Mouse (Mus musculus): ENCODE results near the gene Sap30l. TPM values are rescaled to one million over a fixed set of nuclear protein-coding genes. Genes with fewer than 3 reads are reported as not detected.
A peak's percentile ranks its signal among the peaks of the same experiment; 100 is the strongest.

Gene Sap30l
- polyA plus RNA-seq, 1 experiment from 2014 or later, result 6.6 TPM

- Histone ChIP-seq H3K9me3 (replicated peaks; ENCODE audit: control insufficient read depth, low read length) (no peaks in the 10 kb centered on the region), H3K27ac (ENCODE audit: low read length) (no peak within 1 kb of the TSS), H3K9ac (ENCODE audit: low read length) (no peak within 1 kb of the TSS), H3K36me3 (ENCODE audit: control insufficient read depth, insufficient read depth, low read length) (no peaks in the 10 kb centered on the region), H3K4me3 (replicated peaks; ENCODE audit: low read length) (no peak within 1 kb of the TSS; the same call in 1 of the 2 replicates), H3K4me1 (ENCODE audit: control insufficient read depth, insufficient read depth, low read length) (peaks cover 22% of the 10 kb centered on the region), H3K4me2 (ENCODE audit: low read depth, low read length) (no peak within 1 kb of the TSS), H3K27me3 (ENCODE audit: control insufficient read depth, insufficient read depth, low read length) (peaks cover 94% of the 10 kb centered on the region)
- 36% methylated on average over 23 of the region's 23 CpGs for WGBS
- no peak for ATAC-seq (ENCODE audit: insufficient read depth, low FRiP score)
These were observed 31.2 kb downstream of the Sap30l start, which contains the start of gene Hand1 for GRCm38 (mm10) chr11:57832552-57833201. TSS of gene Hand1 (minus strand) at chr11:57832818.

GRCm38 (mm10) chr11:57833296-57833977 is 32.0 kb downstream of the Sap30l start:
- H3K27ac ChIP-seq (ENCODE audit: low read length), result no peak overlapping the region
- no peak overlapping the region for H3K4me2 ChIP-seq (ENCODE audit: low read depth, low read length)
- peaks cover 16% of the 10 kb centered on the region for H3K4me1 ChIP-seq (ENCODE audit: control insufficient read depth, insufficient read depth, low read length)
- WGBS, result 14% methylated on average over 30 of the region's 30 CpGs
- peaks cover 90% of the 10 kb centered on the region for H3K27me3 ChIP-seq (ENCODE audit: control insufficient read depth, insufficient read depth, low read length)
- H3K4me3 ChIP-seq (replicated peaks; ENCODE audit: low read length), result no peak overlapping the region; the same call in 1 of the 2 replicates
- no peak overlapping the region for H3K9ac ChIP-seq (ENCODE audit: low read length)
- ATAC-seq (ENCODE audit: insufficient read depth, low FRiP score), result no peak
- no peaks in the 10 kb centered on the region for H3K36me3 ChIP-seq (ENCODE audit: control insufficient read depth, insufficient read depth, low read length)
- no peaks in the 10 kb centered on the region for H3K9me3 ChIP-seq (replicated peaks; ENCODE audit: control insufficient read depth, low read length)

GRCm38 (mm10) chr11:57834031-57834430 is 32.6 kb downstream of the Sap30l start:
- Histone ChIP-seq H3K36me3 (ENCODE audit: control insufficient read depth, insufficient read depth, low read length) (no peaks in the 10 kb centered on the region), H3K9me3 (replicated peaks; ENCODE audit: control insufficient read depth, low read length) (no peaks in the 10 kb centered on the region), H3K4me1 (ENCODE audit: control insufficient read depth, insufficient read depth, low read length) (peaks cover 16% of the 10 kb centered on the region), H3K4me2 (ENCODE audit: low read depth, low read length) (no peak overlapping the region), H3K27ac (ENCODE audit: low read length) (no peak overlapping the region), H3K27me3 (ENCODE audit: control insufficient read depth, insufficient read depth, low read length) (peaks cover 88% of the 10 kb centered on the region), H3K4me3 (replicated peaks; ENCODE audit: low read length) (no peak overlapping the region; the same call in 1 of the 2 replicates), H3K9ac (ENCODE audit: low read length) (no peak overlapping the region)
- no peak for ATAC-seq (ENCODE audit: insufficient read depth, low FRiP score)
- WGBS, result 24% methylated on average over 6 of the region's 6 CpGs

GRCm38 (mm10) chr11:57835331-57835730 is 33.9 kb downstream of the Sap30l start:
- H3K9me3 ChIP-seq (replicated peaks; ENCODE audit: control insufficient read depth, low read length), result no peaks in the 10 kb centered on the region
- WGBS, result 27% methylated on average over 2 of the region's 2 CpGs
- peaks cover 14% of the 10 kb centered on the region; the same call in 1 of the 2 replicates for H3K4me1 ChIP-seq (ENCODE audit: control insufficient read depth, insufficient read depth, low read length)
- no peak overlapping the region for H3K4me3 ChIP-seq (replicated peaks; ENCODE audit: low read length)
- no peak overlapping the region for H3K4me2 ChIP-seq (ENCODE audit: low read depth, low read length)
- H3K27me3 ChIP-seq (ENCODE audit: control insufficient read depth, insufficient read depth, low read length), result peaks cover 76% of the 10 kb centered on the region
- no peak for ATAC-seq (ENCODE audit: insufficient read depth, low FRiP score)
- H3K27ac ChIP-seq (ENCODE audit: low read length), result no peak overlapping the region
- no peaks in the 10 kb centered on the region for H3K36me3 ChIP-seq (ENCODE audit: control insufficient read depth, insufficient read depth, low read length)
- H3K9ac ChIP-seq (ENCODE audit: low read length), result no peak overlapping the region

- no peak overlapping the region for H3K4me2 ChIP-seq (ENCODE audit: low read depth, low read length)
- H3K4me3 ChIP-seq (replicated peaks; ENCODE audit: low read length), result no peak overlapping the region
- peaks cover 14% of the 10 kb centered on the region; the same call in 1 of the 2 replicates for H3K4me1 ChIP-seq (ENCODE audit: control insufficient read depth, insufficient read depth, low read length)
- H3K9me3 ChIP-seq (replicated peaks; ENCODE audit: control insufficient read depth, low read length), result no peaks in the 10 kb centered on the region
- H3K9ac ChIP-seq (ENCODE audit: low read length), result no peak overlapping the region
- ATAC-seq (ENCODE audit: insufficient read depth, low FRiP score), result no peak
- H3K27me3 ChIP-seq (ENCODE audit: control insufficient read depth, insufficient read depth, low read length), result peaks cover 77% of the 10 kb centered on the region
- WGBS, result 36% methylated on average over 3 of the region's 3 CpGs
- H3K27ac ChIP-seq (ENCODE audit: low read length), result no peak overlapping the region
- H3K36me3 ChIP-seq (ENCODE audit: control insufficient read depth, insufficient read depth, low read length), result no peaks in the 10 kb centered on the region
These were observed 34.5 kb downstream of the Sap30l start for GRCm38 (mm10) chr11:57835931-57836330.

GRCm38 (mm10) chr11:57836401-57836800 is 35.0 kb downstream of the Sap30l start:
- no peaks in the 10 kb centered on the region for H3K36me3 ChIP-seq (ENCODE audit: control insufficient read depth, insufficient read depth, low read length)
- no peak overlapping the region for H3K4me2 ChIP-seq (ENCODE audit: low read depth, low read length)
- H3K9ac ChIP-seq (ENCODE audit: low read length), result no peak overlapping the region
- WGBS, result 20% methylated on average over 9 of the region's 9 CpGs
- H3K27me3 ChIP-seq (ENCODE audit: control insufficient read depth, insufficient read depth, low read length), result peaks cover 76% of the 10 kb centered on the region
- no peak overlapping the region for H3K27ac ChIP-seq (ENCODE audit: low read length)
- peaks cover 14% of the 10 kb centered on the region; the same call in 1 of the 2 replicates for H3K4me1 ChIP-seq (ENCODE audit: control insufficient read depth, insufficient read depth, low read length)
- H3K9me3 ChIP-seq (replicated peaks; ENCODE audit: control insufficient read depth, low read length), result no peaks in the 10 kb centered on the region
- H3K4me3 ChIP-seq (replicated peaks; ENCODE audit: low read length), result no peak overlapping the region
- ATAC-seq (ENCODE audit: insufficient read depth, low FRiP score), result no peak

- 3% methylated on average over 38 of the region's 38 CpGs for WGBS
- Histone ChIP-seq H3K4me3 (replicated peaks; ENCODE audit: low read length) (peak overlapping the region; percentile 5; the same call in 1 of the 2 replicates), H3K27me3 (ENCODE audit: control insufficient read depth, insufficient read depth, low read length) (peaks cover 71% of the 10 kb centered on the region), H3K9me3 (replicated peaks; ENCODE audit: control insufficient read depth, low read length) (no peaks in the 10 kb centered on the region), H3K4me1 (ENCODE audit: control insufficient read depth, insufficient read depth, low read length) (peaks cover 14% of the 10 kb centered on the region; the same call in 1 of the 2 replicates), H3K36me3 (ENCODE audit: control insufficient read depth, insufficient read depth, low read length) (no peaks in the 10 kb centered on the region), H3K4me2 (ENCODE audit: low read depth, low read length) (peak overlapping the region; percentile 37), H3K27ac (ENCODE audit: low read length) (no peak overlapping the region), H3K9ac (ENCODE audit: low read length) (no peak overlapping the region)
- no peak for ATAC-seq (ENCODE audit: insufficient read depth, low FRiP score)
These were observed 35.6 kb downstream of the Sap30l start for GRCm38 (mm10) chr11:57836872-57837680.

- no peak overlapping the region for H3K27ac ChIP-seq (ENCODE audit: low read length)
- peaks cover 61% of the 10 kb centered on the region for H3K27me3 ChIP-seq (ENCODE audit: control insufficient read depth, insufficient read depth, low read length)
- ATAC-seq (ENCODE audit: insufficient read depth, low FRiP score), result no peak
- no peaks in the 10 kb centered on the region for H3K9me3 ChIP-seq (replicated peaks; ENCODE audit: control insufficient read depth, low read length)
- H3K9ac ChIP-seq (ENCODE audit: low read length), result no peak overlapping the region
- no peaks in the 10 kb centered on the region for H3K36me3 ChIP-seq (ENCODE audit: control insufficient read depth, insufficient read depth, low read length)
- no peak overlapping the region for H3K4me2 ChIP-seq (ENCODE audit: low read depth, low read length)
- no peak overlapping the region for H3K4me3 ChIP-seq (replicated peaks; ENCODE audit: low read length)
- WGBS, result 10% methylated on average over 22 of the region's 22 CpGs
- peaks cover 14% of the 10 kb centered on the region; the same call in 1 of the 2 replicates for H3K4me1 ChIP-seq (ENCODE audit: control insufficient read depth, insufficient read depth, low read length)
These were observed 36.6 kb downstream of the Sap30l start for GRCm38 (mm10) chr11:57837861-57838680.
